ENCODE assay signal across 22 mouse cellular contexts in genomic region chr9:32936462-32936861, GRCm38 (mm10).
DNase-seq lines count a peak whose midpoint lies in the region; ATAC-seq and TF ChIP-seq lines count a peak whose summit lies in the region.
"Had no signal": no experiment of that assay in that cellular context is flagged by ENCODE, and none has a peak within 500 bp of the region (broad histone marks: within the 10 kb centered on the region; RNA-seq: fewer than 3 reads in every experiment).

No protein-coding gene starts in this region.

- no peaks in the 10 kb centered on the region for H3K36me3 ChIP-seq in hindbrain, embryonic 11.5 days (ENCODE audit: control insufficient read depth, insufficient read depth, low read length)
- no peaks in the 10 kb centered on the region for H3K36me3 ChIP-seq in hindbrain, embryonic 14.5 days (replicated peaks; ENCODE audit: control insufficient read depth, insufficient read depth)
- H3K36me3 ChIP-seq in thymus, adult 2 months (ENCODE audit: control insufficient read depth, insufficient read depth, low read length), result no peaks in the 10 kb centered on the region
- H3K36me3 ChIP-seq: hindbrain, embryonic 15.5 days; limb, embryonic 13.5 days; liver, embryonic 13.5 days; neural tube, embryonic 12.5 days had no signal

- H3K4me2 ChIP-seq in hindbrain, embryonic 11.5 days (replicated peaks; ENCODE audit: low read depth, low read length), result no peak overlapping the region
- no peak overlapping the region for H3K4me2 ChIP-seq in hindbrain, embryonic 14.5 days (replicated peaks)
- H3K4me2 ChIP-seq: heart, embryonic 11.5 days; hindbrain, embryonic 15.5 days; limb, embryonic 13.5 days; liver, embryonic 13.5 days; lung, embryonic 14.5 days; midbrain, embryonic 11.5 days; neural tube, embryonic 12.5 days had no signal

- no peaks in the 10 kb centered on the region for H3K27me3 ChIP-seq in hindbrain, embryonic 11.5 days (ENCODE audit: control insufficient read depth, insufficient read depth, low read length)
- H3K27me3 ChIP-seq in hindbrain, embryonic 14.5 days (ENCODE audit: control insufficient read depth, insufficient read depth, low read length), result peaks cover 4% of the 10 kb centered on the region; the same call in 1 of the 2 replicates
- H3K27me3 ChIP-seq in thymus, adult 2 months (ENCODE audit: control insufficient read depth, insufficient read depth, low read length), result no peaks in the 10 kb centered on the region
- H3K27me3 ChIP-seq: CH12.LX; liver, embryonic 13.5 days had no signal

- TF ChIP-seq CTCF in thymus, adult 2 months (IDR thresholded peaks at IDR 0.05; ENCODE audit: borderline replicate concordance, control insufficient read depth, extremely low read depth, insufficient read depth, low read length, poor library complexity), result no peak

- ATAC-seq in hindbrain, embryonic 11.5 days (ENCODE audit: low FRiP score), result no peak
- ATAC-seq in hindbrain, embryonic 14.5 days (ENCODE audit: low FRiP score), result no peak
- ATAC-seq: intestine, embryonic 16.5 days had no signal

- WGBS in hindbrain, embryonic 11.5 days, result 31% methylated on average over 9 of the region's 9 CpGs
- 42% methylated on average over 9 of the region's 9 CpGs for WGBS in hindbrain, embryonic 14.5 days
- WGBS in thymus, adult 2 months, result 71% methylated on average over 9 of the region's 9 CpGs

- H3K27ac ChIP-seq in hindbrain, embryonic 11.5 days (ENCODE audit: low read depth, low read length), result no peak overlapping the region
- H3K27ac ChIP-seq in hindbrain, embryonic 14.5 days, result no peak overlapping the region
- H3K27ac ChIP-seq in thymus, adult 2 months (ENCODE audit: control insufficient read depth, insufficient read depth, low read length), result no peak overlapping the region
- H3K27ac ChIP-seq: hindbrain, embryonic 15.5 days; limb, embryonic 13.5 days; liver, embryonic 13.5 days; macrophage; neural tube, embryonic 12.5 days had no signal

- TF ChIP-seq POLR2A in thymus, adult 2 months (IDR thresholded peaks at IDR 0.05; ENCODE audit: control insufficient read depth, extremely low read depth, insufficient read depth, low read length, poor library complexity), result no peak

- no peak overlapping the region for H3K4me3 ChIP-seq in hindbrain, embryonic 11.5 days (ENCODE audit: low read depth, low read length)
- no peak overlapping the region for H3K4me3 ChIP-seq in hindbrain, embryonic 14.5 days (replicated peaks; ENCODE audit: low read length)
- H3K4me3 ChIP-seq in thymus, adult 2 months (ENCODE audit: control insufficient read depth, insufficient read depth, low read length), result no peak overlapping the region
- H3K4me3 ChIP-seq: hindbrain, embryonic 15.5 days; limb, embryonic 13.5 days; liver, embryonic 13.5 days; neural tube, embryonic 12.5 days had no signal

- DNase-seq in hindbrain, embryonic 11.5 days (ENCODE audit: low spot score), result peak; percentile 39
- DNase-seq in hindbrain, embryonic 14.5 days (ENCODE audit: low spot score), result no peak
- DNase-seq in thymus, postnatal 0 days (ENCODE audit: low spot score), result peak; percentile 37
- no peak for DNase-seq in thymus, adult 2 months
- peak; percentile 67 for DNase-seq in embryo, embryonic 9.5 days (ENCODE audit: extremely low spot score)
- DNase-seq in mesoderm, embryonic 11.5 days (ENCODE audit: low read depth, low spot score), result peak; percentile 84
- no peak for DNase-seq in adipocyte (ENCODE audit: low spot score)
- no peak for DNase-seq in frontal cortex, adult 2 months (ENCODE audit: extremely low spot score in 1 of 2, low spot score in 1 of 2)
- DNase-seq: adrenal gland, postnatal 25 days; cerebellum, adult 18-20 months; gastrocnemius, postnatal 36 days; heart, postnatal 10 days; liver, embryonic 13.5 days; lung, embryonic 14.5 days had no signal

- no peaks in the 10 kb centered on the region for H3K9me3 ChIP-seq in hindbrain, embryonic 11.5 days (ENCODE audit: control insufficient read depth, low read length)
- no peaks in the 10 kb centered on the region for H3K9me3 ChIP-seq in hindbrain, embryonic 14.5 days (ENCODE audit: control insufficient read depth, low read length)
- H3K9me3 ChIP-seq: hindbrain, embryonic 15.5 days; limb, embryonic 13.5 days; liver, embryonic 13.5 days; neural tube, embryonic 12.5 days had no signal

- H3K4me1 ChIP-seq in hindbrain, embryonic 11.5 days (replicated peaks; ENCODE audit: control insufficient read depth, insufficient read depth, low read length), result no peaks in the 10 kb centered on the region
- H3K4me1 ChIP-seq in hindbrain, embryonic 14.5 days (replicated peaks; ENCODE audit: control insufficient read depth, insufficient read depth, low read length), result 0 out of 2 replicates have a peak, but pooled peaks cover 4% of the 10 kb centered on the region
- H3K4me1 ChIP-seq in thymus, adult 2 months (replicated peaks; ENCODE audit: control insufficient read depth, insufficient read depth, low read length), result peaks cover 50% of the 10 kb centered on the region

- H3K9ac ChIP-seq in hindbrain, embryonic 11.5 days (ENCODE audit: low read depth, low read length), result no peak overlapping the region
- no peak overlapping the region for H3K9ac ChIP-seq in hindbrain, embryonic 14.5 days
- H3K9ac ChIP-seq: hindbrain, embryonic 15.5 days; limb, embryonic 13.5 days; liver, embryonic 13.5 days; lung, embryonic 14.5 days; neural tube, embryonic 12.5 days had no signal

Comparison
In these comparisons a context has a peak if more than half of its experiments do, and no peak if none do; other contexts are left out.
1. DNase-seq: peak in hindbrain, embryonic 11.5 days (single experiment), thymus, postnatal 0 days (single experiment), embryo, embryonic 9.5 days (single experiment) and mesoderm, embryonic 11.5 days (single experiment); none in hindbrain, embryonic 14.5 days (single experiment), thymus, adult 2 months (single experiment), adipocyte (single experiment) and frontal cortex, adult 2 months (0 of 2).